Mouse (Mus musculus) liver, embryonic 15.5 days (tissue): ENCODE measurements around the gene Gm20388. TPM values are rescaled to one million over a fixed set of nuclear protein-coding genes. Genes with fewer than 3 reads are reported as not detected.

Experiments
- ATAC-seq: fragments of 200-750 bp; cut with Nextera tagmentation; 2 replicates; pipeline ENCODE4 v1.8.0; 2017; ENCODE audit warnings: moderate number of reproducible peaks, mild to moderate bottlenecking, moderate library complexity; ENCODE audit not compliant: insufficient read depth
- H3K27ac ChIP-seq: fragments of 300-500 bp; sonication (generic); replicated peaks from 2 replicates; pipeline ENCODE4 v1.5.1; 2015; ENCODE audit warnings: mild to moderate bottlenecking, inconsistent platforms
- H3K27me3 ChIP-seq: fragments of 300-500 bp; sonication (generic); 2 replicates; pipeline ENCODE4 v1.6.1; 2015; ENCODE audit warnings: mild to moderate bottlenecking, inconsistent platforms
- H3K36me3 ChIP-seq: fragments of 300-500 bp; sonication (generic); replicated peaks from 2 replicates; pipeline ENCODE4 v1.6.1; 2015; ENCODE audit warnings: moderate library complexity, mild to moderate bottlenecking, inconsistent platforms
- H3K4me1 ChIP-seq: fragments of 300-500 bp; sonication (generic); replicated peaks from 2 replicates; pipeline ENCODE4 v1.6.1; 2015; ENCODE audit warnings: inconsistent platforms
- H3K4me2 ChIP-seq: fragments of 300-500 bp; sonication (generic); 2 replicates; pipeline ENCODE4 v1.6.1; 2015; ENCODE audit warnings: moderate library complexity, mild to moderate bottlenecking, inconsistent platforms
- H3K4me3 ChIP-seq: fragments of 300-500 bp; sonication (generic); replicated peaks from 2 replicates; pipeline ENCODE4 v1.5.1; 2015; ENCODE audit warnings: mild to moderate bottlenecking, inconsistent platforms
- H3K9ac ChIP-seq: fragments of 300-500 bp; sonication (generic); 2 replicates; pipeline ENCODE4 v1.6.1; 2015; ENCODE audit warnings: moderate library complexity, mild to moderate bottlenecking, inconsistent platforms
- H3K9me3 ChIP-seq: fragments of 300-500 bp; sonication (generic); replicated peaks from 2 replicates; pipeline ENCODE4 v1.6.1; 2016; ENCODE audit warnings: inconsistent platforms
- WGBS: fragments of 180-500 bp; shearing (Covaris S2); methylation state at CpG from one replicate; pipeline ENCODE4 v1.1.7; 2015; ENCODE audit warnings: mixed read lengths; ENCODE audit not compliant: insufficient replicate concordance; 5-methylcytosine and 5-hydroxymethylcytosine counted together
- polyA plus RNA-seq: library from polyadenylated mRNA; unstranded; fragments of >200 nt; fragmentation: Nextera tagmentation; extraction: Ambion mirVana; gene quantifications from 2 replicates; pipeline ENCODE4 v1.2.1, GENCODE M21; 2015

Gm20388 gene
- polyA plus RNA-seq, 1 experiment from 2014 or later = not detected

GRCm38 (mm10) chr8:120382436-120383203 lies 472.0 kb downstream of the Gm20388 start:
- peaks cover 57% of the 10 kb centered on the region for H3K4me1 ChIP-seq
- H3K4me3 ChIP-seq = no peak overlapping the region
- no peak overlapping the region for H3K9ac ChIP-seq
- no peaks in the 10 kb centered on the region for H3K36me3 ChIP-seq
- no peak overlapping the region for H3K27ac ChIP-seq
- 72% methylated on average over 19 of the region's 19 CpGs for WGBS
- no peak for ATAC-seq
- H3K27me3 ChIP-seq = 0 out of 2 replicates have a peak, but pooled peaks cover 3% of the 10 kb centered on the region
- no peaks in the 10 kb centered on the region for H3K9me3 ChIP-seq
- H3K4me2 ChIP-seq = no peak overlapping the region

GRCm38 (mm10) chr8:120383204-120383560 lies 472.5 kb downstream of the Gm20388 start:
- Histone ChIP-seq H3K9me3 (no peaks in the 10 kb centered on the region), H3K27ac (no peak overlapping the region), H3K4me1 (peaks cover 51% of the 10 kb centered on the region), H3K4me2 (no peak overlapping the region), H3K27me3 (0 out of 2 replicates have a peak, but pooled peaks cover 3% of the 10 kb centered on the region), H3K4me3 (no peak overlapping the region), H3K9ac (no peak overlapping the region), H3K36me3 (no peaks in the 10 kb centered on the region)
- no peak for ATAC-seq
- WGBS = 72% methylated on average over 6 of the region's 6 CpGs

GRCm38 (mm10) chr8:120383713-120384112 lies 473.1 kb downstream of the Gm20388 start:
- H3K9me3 ChIP-seq = no peaks in the 10 kb centered on the region
- no peak overlapping the region for H3K9ac ChIP-seq
- H3K27ac ChIP-seq = no peak overlapping the region
- no peak overlapping the region for H3K4me3 ChIP-seq
- no peak overlapping the region for H3K4me2 ChIP-seq
- peaks cover 46% of the 10 kb centered on the region for H3K4me1 ChIP-seq
- WGBS = 50% methylated on average over 6 of the region's 6 CpGs
- H3K27me3 ChIP-seq = 0 out of 2 replicates have a peak, but pooled peaks cover 3% of the 10 kb centered on the region
- no peak for ATAC-seq
- H3K36me3 ChIP-seq = no peaks in the 10 kb centered on the region

GRCm38 (mm10) chr8:120384745-120385144 lies 474.1 kb downstream of the Gm20388 start:
- H3K9me3 ChIP-seq = no peaks in the 10 kb centered on the region
- H3K36me3 ChIP-seq = no peaks in the 10 kb centered on the region
- H3K4me2 ChIP-seq = no peak overlapping the region
- H3K9ac ChIP-seq = no peak overlapping the region
- peaks cover 3% of the 10 kb centered on the region; the same call in 1 of the 2 replicates for H3K27me3 ChIP-seq
- H3K4me1 ChIP-seq = peaks cover 36% of the 10 kb centered on the region
- H3K27ac ChIP-seq = no peak overlapping the region
- ATAC-seq = no peak
- no peak overlapping the region for H3K4me3 ChIP-seq

- Histone ChIP-seq H3K9ac (no peak overlapping the region), H3K4me3 (no peak overlapping the region), H3K9me3 (no peaks in the 10 kb centered on the region), H3K4me2 (no peak overlapping the region), H3K4me1 (peaks cover 26% of the 10 kb centered on the region), H3K27me3 (peaks cover 9% of the 10 kb centered on the region; the same call in 1 of the 2 replicates), H3K36me3 (no peaks in the 10 kb centered on the region), H3K27ac (no peak overlapping the region)
- ATAC-seq = no peak
- 74% methylated on average over 6 of the region's 6 CpGs for WGBS
Observed at GRCm38 (mm10) chr8:120388246-120388645, 477.6 kb downstream of the Gm20388 start.

GRCm38 (mm10) chr8:120390598-120390997 lies 480.0 kb downstream of the Gm20388 start:
- no peak for ATAC-seq

GRCm38 (mm10) chr8:120391856-120392255 lies 481.2 kb downstream of the Gm20388 start:
- 76% methylated on average over 21 of the region's 21 CpGs for WGBS
- Histone ChIP-seq H3K9me3 (no peaks in the 10 kb centered on the region), H3K27me3 (peaks cover 10% of the 10 kb centered on the region; the same call in 1 of the 2 replicates), H3K4me1 (peaks cover 14% of the 10 kb centered on the region), H3K36me3 (no peaks in the 10 kb centered on the region), H3K4me2 (no peak overlapping the region), H3K9ac (no peak overlapping the region), H3K27ac (no peak overlapping the region), H3K4me3 (no peak overlapping the region)
- ATAC-seq = no peak

More at GRCm38 (mm10) chr8:120390598-120390997, 480.0 kb downstream of the Gm20388 start:
- Histone ChIP-seq H3K27me3 (peaks cover 9% of the 10 kb centered on the region; the same call in 1 of the 2 replicates), H3K36me3 (no peaks in the 10 kb centered on the region), H3K9ac (no peak overlapping the region), H3K4me1 (peaks cover 25% of the 10 kb centered on the region), H3K4me3 (no peak overlapping the region), H3K27ac (no peak overlapping the region), H3K4me2 (no peak overlapping the region), H3K9me3 (no peaks in the 10 kb centered on the region)
- WGBS = 79% methylated on average over 7 of the region's 7 CpGs

- Histone ChIP-seq H3K4me1 (peaks cover 22% of the 10 kb centered on the region), H3K27ac (no peak overlapping the region), H3K4me3 (no peak overlapping the region), H3K36me3 (no peaks in the 10 kb centered on the region), H3K9me3 (no peaks in the 10 kb centered on the region), H3K4me2 (no peak overlapping the region), H3K27me3 (peaks cover 17% of the 10 kb centered on the region; the same call in 1 of the 2 replicates), H3K9ac (no peak overlapping the region)
- ATAC-seq = no peak
- WGBS = 78% methylated on average over 11 of the region's 11 CpGs
Observed at GRCm38 (mm10) chr8:120393085-120393484, 482.4 kb downstream of the Gm20388 start.

GRCm38 (mm10) chr8:120393871-120394275 lies 483.2 kb downstream of the Gm20388 start:
- Histone ChIP-seq H3K4me2 (no peak overlapping the region), H3K9ac (no peak overlapping the region), H3K9me3 (no peaks in the 10 kb centered on the region), H3K27me3 (peaks cover 21% of the 10 kb centered on the region; the same call in 1 of the 2 replicates), H3K27ac (no peak overlapping the region), H3K4me3 (no peak overlapping the region), H3K4me1 (peaks cover 26% of the 10 kb centered on the region), H3K36me3 (no peaks in the 10 kb centered on the region)
- 81% methylated on average over 9 of the region's 9 CpGs for WGBS
- no peak for ATAC-seq

- H3K9me3 ChIP-seq = no peaks in the 10 kb centered on the region
- no peak overlapping the region for H3K4me2 ChIP-seq
- H3K9ac ChIP-seq = no peak overlapping the region
- no peak overlapping the region for H3K27ac ChIP-seq
- peaks cover 39% of the 10 kb centered on the region for H3K27me3 ChIP-seq
- no peak overlapping the region for H3K4me3 ChIP-seq
- WGBS = 72% methylated on average over 3 of the region's 3 CpGs
- peaks cover 27% of the 10 kb centered on the region for H3K4me1 ChIP-seq
- no peaks in the 10 kb centered on the region for H3K36me3 ChIP-seq
- no peak for ATAC-seq
Observed at GRCm38 (mm10) chr8:120395892-120396291, 485.3 kb downstream of the Gm20388 start.

- 29% methylated on average over 3 of the region's 3 CpGs for WGBS
- Histone ChIP-seq H3K36me3 (no peaks in the 10 kb centered on the region), H3K9me3 (no peaks in the 10 kb centered on the region), H3K27ac (no peak overlapping the region), H3K27me3 (peaks cover 47% of the 10 kb centered on the region), H3K4me3 (no peak overlapping the region), H3K4me2 (no peak overlapping the region), H3K4me1 (peaks cover 36% of the 10 kb centered on the region), H3K9ac (no peak overlapping the region)
- ATAC-seq = no peak
Observed at GRCm38 (mm10) chr8:120396756-120397155, 486.1 kb downstream of the Gm20388 start.
